Mouse (Mus musculus): ENCODE measurements around the gene Ctxn1. TPM values are rescaled to one million over a fixed set of nuclear protein-coding genes. Genes with fewer than 3 reads are reported as not detected.
"Not testable (repeated sequence)": the region's sequence is repeated elsewhere in the genome, so short reads cannot be mapped to it uniquely, and the experiment has no call there.

Ctxn1 gene
- total and polyA plus RNA-seq, 2 experiments from 2014 or later, result 99.4 to 240 TPM

DNA sequence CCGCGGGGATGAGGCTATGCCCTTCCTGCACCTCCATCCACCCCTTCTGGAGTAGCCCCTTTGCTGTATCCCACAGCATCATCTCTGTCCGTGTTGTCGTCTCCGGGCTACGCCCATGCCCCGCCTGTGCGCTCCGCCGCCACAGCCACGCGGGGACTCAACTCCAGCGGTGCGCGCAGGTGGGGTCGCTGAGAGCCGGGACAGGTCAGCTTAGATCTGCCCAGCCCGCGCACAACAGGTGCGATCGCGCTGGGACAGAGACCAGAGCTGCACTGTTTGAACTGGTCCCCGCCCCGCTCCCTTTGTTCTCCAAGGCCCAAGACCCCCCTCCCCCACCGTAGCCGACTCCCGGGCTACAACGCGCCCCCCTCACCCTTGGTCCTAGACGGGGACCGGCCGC lies 396 bp downstream of the Ctxn1 start:
- Histone ChIP-seq H3K36me3 (ENCODE audit: insufficient read depth, low read length) (peaks cover 46% of the 10 kb centered on the region; the same call in 1 of the 2 replicates), H3K4me1 (ENCODE audit: insufficient read depth, low read length) (peaks cover 18% of the 10 kb centered on the region), H3K4me3 (ENCODE audit: low read length) (peak overlapping the region; percentile 76), H3K9me3 (ENCODE audit: low read length) (no peaks in the 10 kb centered on the region), H3K9ac (replicated peaks; ENCODE audit: low read length) (peak overlapping the region; percentile 90), H3K27ac (peak overlapping the region; percentile 94), H3K4me2 (ENCODE audit: low read depth, low read length) (peak overlapping the region; percentile 74), H3K27me3 (ENCODE audit: insufficient read depth, low read length) (no peaks in the 10 kb centered on the region)
- DNase-seq (ENCODE audit: low spot score), result peak; percentile 71
- no peak for TF ChIP-seq CTCF (IDR thresholded peaks at IDR 0.05; ENCODE audit: low read depth)
- WGBS, result under 1% methylated on average over 32 of the region's 32 CpGs
- peak; percentile 74 for ATAC-seq

DNA sequence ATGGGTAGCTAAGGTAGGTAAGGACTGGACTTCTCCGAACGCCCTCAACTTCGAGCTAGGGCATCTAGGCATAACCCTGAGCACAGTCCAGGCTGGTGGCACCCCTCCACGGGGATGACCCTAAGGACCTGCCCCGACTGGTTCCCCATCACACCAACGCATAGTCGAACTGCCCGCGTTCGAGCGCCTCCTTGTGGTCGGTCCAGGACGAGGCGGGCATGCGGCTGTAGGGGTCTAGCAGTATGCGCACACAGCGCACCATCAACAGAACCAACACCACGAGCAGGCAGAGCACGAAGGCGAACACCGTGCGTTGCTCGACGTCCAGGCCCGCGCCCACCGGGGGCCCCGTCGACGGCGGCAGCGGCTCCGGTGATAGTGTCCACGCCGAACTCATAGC lies 841 bp downstream of the Ctxn1 start:
- H3K4me3 ChIP-seq (ENCODE audit: low read length), result peak overlapping the region; percentile 76
- H3K27me3 ChIP-seq (ENCODE audit: insufficient read depth, low read length), result no peaks in the 10 kb centered on the region
- 2% methylated on average over 35 of the region's 35 CpGs for WGBS
- peak overlapping the region; percentile 90 for H3K9ac ChIP-seq (replicated peaks; ENCODE audit: low read length)
- ATAC-seq, result peak; percentile 71
- DNase-seq (ENCODE audit: low spot score), result peak; percentile 85
- peaks cover 18% of the 10 kb centered on the region for H3K4me1 ChIP-seq (ENCODE audit: insufficient read depth, low read length)
- peak; percentile 97 for TF ChIP-seq CTCF (IDR thresholded peaks at IDR 0.05; ENCODE audit: low read depth)
- H3K9me3 ChIP-seq (ENCODE audit: low read length), result no peaks in the 10 kb centered on the region
- peak overlapping the region; percentile 74 for H3K4me2 ChIP-seq (ENCODE audit: low read depth, low read length)
- H3K27ac ChIP-seq, result peak overlapping the region; percentile 94
- H3K36me3 ChIP-seq (ENCODE audit: insufficient read depth, low read length), result peaks cover 45% of the 10 kb centered on the region; the same call in 1 of the 2 replicates

DNA sequence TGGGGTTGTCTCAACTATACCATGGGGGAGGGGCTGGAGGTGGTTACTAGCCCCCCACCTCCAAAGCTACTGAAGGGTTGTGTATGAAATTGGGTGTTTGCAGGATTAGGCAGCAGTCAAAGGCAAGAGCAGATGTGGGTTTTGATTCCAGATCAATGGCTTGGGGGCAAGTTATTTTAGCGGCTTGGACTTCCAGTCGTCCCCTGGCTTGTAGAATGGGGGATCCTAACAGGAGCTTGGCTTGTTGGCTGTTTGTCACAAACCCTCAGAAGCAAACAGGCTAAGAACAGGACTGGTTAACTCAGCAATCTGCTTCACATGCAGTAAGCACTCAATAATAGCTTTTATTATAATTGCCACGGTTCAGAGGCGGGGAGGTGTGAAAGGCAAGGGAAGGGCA lies 1.7 kb downstream of the Ctxn1 start:
- no peaks in the 10 kb centered on the region for H3K9me3 ChIP-seq (ENCODE audit: low read length)
- ATAC-seq (no peak), DNase-seq (ENCODE audit: low spot score) (no peak)
- peaks cover 40% of the 10 kb centered on the region; the same call in 1 of the 2 replicates for H3K36me3 ChIP-seq (ENCODE audit: insufficient read depth, low read length)
- H3K9ac ChIP-seq (replicated peaks; ENCODE audit: low read length), result peak overlapping the region; percentile 90; the same call in 1 of the 2 replicates
- H3K4me3 ChIP-seq (ENCODE audit: low read length), result peak overlapping the region; percentile 76
- H3K4me1 ChIP-seq (ENCODE audit: insufficient read depth, low read length), result peaks cover 18% of the 10 kb centered on the region
- no peak for TF ChIP-seq CTCF (IDR thresholded peaks at IDR 0.05; ENCODE audit: low read depth)
- peak overlapping the region; percentile 74 for H3K4me2 ChIP-seq (ENCODE audit: low read depth, low read length)
- peak overlapping the region; percentile 94; the same call in 1 of the 2 replicates for H3K27ac ChIP-seq
- 58% methylated on average over 4 of the region's 4 CpGs for WGBS
- no peaks in the 10 kb centered on the region for H3K27me3 ChIP-seq (ENCODE audit: insufficient read depth, low read length)

DNA sequence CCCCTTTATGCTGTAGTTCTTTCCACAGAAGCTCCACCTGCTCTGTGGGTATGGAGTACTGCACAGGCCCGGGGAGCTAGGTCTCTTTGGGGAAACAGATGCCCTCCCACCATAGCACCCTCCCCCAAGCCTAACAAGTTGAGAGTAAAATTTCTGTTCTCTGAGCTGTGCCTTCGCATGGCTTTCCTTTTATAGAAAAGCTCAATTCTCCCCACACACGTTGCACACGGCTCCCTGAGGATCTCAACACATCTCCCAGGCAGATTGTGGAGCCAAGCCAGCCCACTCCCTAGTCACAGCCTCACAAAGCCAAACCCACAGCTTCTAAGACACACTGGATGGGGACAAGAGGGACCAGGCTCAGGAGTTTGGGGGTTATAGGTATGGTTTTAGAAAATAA lies 2.2 kb downstream of the Ctxn1 start:
- no peak for TF ChIP-seq CTCF (IDR thresholded peaks at IDR 0.05; ENCODE audit: low read depth)
- Histone ChIP-seq H3K9me3 (ENCODE audit: low read length) (no peaks in the 10 kb centered on the region), H3K27ac (0 out of 2 replicates have a peak overlapping the region, but pooled peaks have one; percentile 94), H3K36me3 (ENCODE audit: insufficient read depth, low read length) (peaks cover 36% of the 10 kb centered on the region; the same call in 1 of the 2 replicates), H3K4me1 (ENCODE audit: insufficient read depth, low read length) (peaks cover 18% of the 10 kb centered on the region), H3K4me3 (ENCODE audit: low read length) (no peak overlapping the region), H3K9ac (replicated peaks; ENCODE audit: low read length) (peak overlapping the region; percentile 18), H3K27me3 (ENCODE audit: insufficient read depth, low read length) (no peaks in the 10 kb centered on the region), H3K4me2 (ENCODE audit: low read depth, low read length) (peak overlapping the region; percentile 74)
- WGBS, result 19% methylated on average over 4 of the region's 4 CpGs
- ATAC-seq, result no peak
- peak; percentile 48 for DNase-seq (ENCODE audit: low spot score)

DNA sequence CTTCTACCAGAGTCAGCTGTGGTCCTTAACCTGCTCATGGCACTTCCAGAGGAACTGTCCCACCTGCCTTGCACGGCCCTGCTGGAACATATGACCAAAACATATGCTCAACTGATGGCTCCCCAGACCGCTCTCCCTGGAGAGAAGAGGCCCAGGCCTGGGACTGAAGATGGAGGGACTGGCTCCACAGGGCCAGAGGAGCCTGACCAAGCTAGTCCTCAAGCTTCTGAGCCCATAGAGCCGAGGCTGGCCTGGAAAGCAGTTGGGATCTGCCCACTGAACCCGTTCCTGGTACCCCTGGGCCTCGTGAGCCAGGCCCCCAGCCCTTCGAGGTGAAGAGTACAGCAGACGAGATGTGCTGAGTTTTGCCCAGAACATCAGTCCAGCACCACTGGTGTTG lies 3.6 kb downstream of the Ctxn1 start:
- not testable (repeated sequence) for DNase-seq (ENCODE audit: low spot score); ATAC-seq; H3K27ac ChIP-seq; H3K9me3 ChIP-seq (ENCODE audit: low read length); H3K4me2 ChIP-seq (ENCODE audit: low read depth, low read length); H3K27me3 ChIP-seq (ENCODE audit: insufficient read depth, low read length); H3K9ac ChIP-seq (replicated peaks; ENCODE audit: low read length); H3K4me3 ChIP-seq (ENCODE audit: low read length)
- 83% methylated on average over 7 of the region's 7 CpGs for WGBS
- Histone ChIP-seq H3K4me1 (ENCODE audit: insufficient read depth, low read length) (peaks cover 18% of the 10 kb centered on the region), H3K36me3 (ENCODE audit: insufficient read depth, low read length) (peaks cover 26% of the 10 kb centered on the region; the same call in 1 of the 2 replicates)

DNA sequence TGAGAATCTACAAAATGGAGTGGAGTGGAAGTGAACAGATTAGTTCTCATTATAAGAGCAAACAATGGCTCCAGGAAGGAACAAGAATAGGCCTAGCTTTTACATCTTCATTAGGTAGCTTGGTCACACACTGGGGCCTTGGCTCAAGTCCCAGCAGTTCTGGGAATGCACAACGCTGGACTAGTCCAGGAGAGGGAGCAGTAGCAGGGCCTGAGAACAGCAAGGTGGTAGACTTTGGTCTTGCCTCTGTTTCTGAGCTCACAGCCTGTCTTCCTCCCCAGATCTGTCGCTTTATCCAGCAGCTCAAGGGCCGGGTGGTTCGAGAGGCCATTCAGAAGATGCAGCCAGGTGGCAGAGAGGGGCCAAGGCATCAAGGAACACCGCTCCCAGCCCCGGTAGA lies 5.1 kb downstream of the Ctxn1 start:
- Histone ChIP-seq H3K9me3 (ENCODE audit: low read length) (no peaks in the 10 kb centered on the region), H3K36me3 (ENCODE audit: insufficient read depth, low read length) (peaks cover 22% of the 10 kb centered on the region; the same call in 1 of the 2 replicates), H3K9ac (replicated peaks; ENCODE audit: low read length) (peak overlapping the region; percentile 73), H3K4me1 (ENCODE audit: insufficient read depth, low read length) (peaks cover 18% of the 10 kb centered on the region), H3K27me3 (ENCODE audit: insufficient read depth, low read length) (no peaks in the 10 kb centered on the region), H3K4me2 (ENCODE audit: low read depth, low read length) (peak overlapping the region; percentile 66), H3K4me3 (ENCODE audit: low read length) (peak overlapping the region; percentile 68), H3K27ac (peak overlapping the region; percentile 94)
- WGBS, result 53% methylated on average over 6 of the region's 6 CpGs
- DNase-seq (ENCODE audit: low spot score) (peak; percentile 91), ATAC-seq (peak; percentile 5; the same call in 1 of the 2 replicates)
- peak; percentile 77 for TF ChIP-seq CTCF (IDR thresholded peaks at IDR 0.05; ENCODE audit: low read depth)
